Mouse (Mus musculus) cortical plate, adult 2 months (tissue): ENCODE data around the gene Jade1.

Source experiments
- CTCF ChIP-seq: fragments of 200-500 bp; IDR thresholded peaks from 2 replicates; pipeline ENCODE4 v1.5.1; 2011; ENCODE audit warnings: mild to moderate bottlenecking, control low read depth, low read length; ENCODE audit not compliant: insufficient read depth; ENCODE audit errors: extremely low read depth
- POLR2A ChIP-seq: fragments of 200-500 bp; IDR thresholded peaks from 2 replicates; pipeline ENCODE4 v1.6.1; 2011; ENCODE audit warnings: mild to moderate bottlenecking, low read length, control low read depth; ENCODE audit not compliant: insufficient read depth; ENCODE audit errors: extremely low read depth

GRCm38 (mm10) chr3:41606330-41606664, 50.8 kb downstream of the Jade1 start:
- TF ChIP-seq CTCF = no peak
- no peak for TF ChIP-seq POLR2A
